Mouse (Mus musculus) left cerebral cortex, postnatal 10 days (tissue): ENCODE measurements around the gene Arpc5l. TPM values are rescaled to one million over a fixed set of nuclear protein-coding genes. Genes with fewer than 3 reads are reported as not detected.

Source experiments
- DNase-seq, 2 experiments: peaks; one replicate each; pipeline ENCODE4 v3.0.0; 2021 to 2022; ENCODE audit warnings: low spot score in 2 of 2, mixed read lengths in 1 of 2; ENCODE audit errors: extremely low spot score in 1 of 2
- intact Hi-C: fragments of 180-260 bp; cut with DNase I; formaldehyde crosslinking; loops from one replicate; pipeline ENCODE4 v1.15.1; 2025
- total RNA-seq, 2 experiments: library from RNA; stranded (reverse); gene quantifications; 2 replicates each; pipeline ENCODE4 v1.2.3; 2021

Arpc5l gene
- total RNA-seq, result 100 to 1,000 TPM in 1 of 2 experiments, 10 to 100 TPM in 1; 93.1 to 103 TPM

- intact Hi-C loops, result no loop called here
- DNase-seq, result peak; percentile 87 to 96
Observed at GRCm38 (mm10) chr2:39004880-39005435, at the start of gene Arpc5l. Gene Arpc5l, plus strand, starts transcription at chr2:39005348.

GRCm38 (mm10) chr2:38956062-38956461 is 49.1 kb upstream of the Arpc5l start:
- intact Hi-C loops, result no loop called here
- no peak for DNase-seq

- intact Hi-C loops, result no loop called here
- no peak for DNase-seq
Observed at GRCm38 (mm10) chr2:38957671-38958223, 47.4 kb upstream of the Arpc5l start.

GRCm38 (mm10) chr2:38964198-38964597 is 41.0 kb upstream of the Arpc5l start:
- intact Hi-C loops, result no loop called here
- DNase-seq, result no peak

- DNase-seq, result no peak
- intact Hi-C loops, result no loop called here
Observed at GRCm38 (mm10) chr2:38969650-38970049, 35.5 kb upstream of the Arpc5l start.

GRCm38 (mm10) chr2:38970057-38970456 is 35.1 kb upstream of the Arpc5l start:
- intact Hi-C loops, result no loop called here
- no peak for DNase-seq

GRCm38 (mm10) chr2:38973223-38973622 is 31.9 kb upstream of the Arpc5l start:
- no peak for DNase-seq
- intact Hi-C loops, result no loop called here

- intact Hi-C loops, result no loop called here
- no peak for DNase-seq
Observed at GRCm38 (mm10) chr2:38973701-38974100, 31.4 kb upstream of the Arpc5l start.

GRCm38 (mm10) chr2:38974171-38974570 is 31.0 kb upstream of the Arpc5l start:
- intact Hi-C loops, result no loop called here
- no peak for DNase-seq

GRCm38 (mm10) chr2:38975181-38975580 is 30.0 kb upstream of the Arpc5l start:
- no peak for DNase-seq
- intact Hi-C loops, result no loop called here

GRCm38 (mm10) chr2:38975941-38976805 is 29.0 kb upstream of the Arpc5l start:
- DNase-seq, result no peak
- intact Hi-C loops, result no loop called here

- intact Hi-C loops, result no loop called here
- no peak for DNase-seq
Observed at GRCm38 (mm10) chr2:38977837-38978236, 27.3 kb upstream of the Arpc5l start.

GRCm38 (mm10) chr2:38983456-38983855 is 21.7 kb upstream of the Arpc5l start:
- intact Hi-C loops, result no loop called here
- no peak for DNase-seq

GRCm38 (mm10) chr2:38986580-38986979 is 18.6 kb upstream of the Arpc5l start:
- DNase-seq, result peak in 1 of 2 experiments; percentile 51
- intact Hi-C loops, result no loop called here

- DNase-seq, result no peak
- intact Hi-C loops, result no loop called here
Observed at GRCm38 (mm10) chr2:38987371-38987770, 17.8 kb upstream of the Arpc5l start.

GRCm38 (mm10) chr2:38987803-38988510 is 17.2 kb upstream of the Arpc5l start:
- intact Hi-C loops, result no loop called here
- DNase-seq, result no peak

- intact Hi-C loops, result no loop called here
- DNase-seq, result no peak
Observed at GRCm38 (mm10) chr2:38988929-38989328, 16.2 kb upstream of the Arpc5l start.

- intact Hi-C loops, result no loop called here
- DNase-seq, result no peak
Observed at GRCm38 (mm10) chr2:38992004-38992403, 13.1 kb upstream of the Arpc5l start.

- peak in 1 of 2 experiments; percentile 57 for DNase-seq
- intact Hi-C loops, result no loop called here
Observed at GRCm38 (mm10) chr2:38992452-38992851, 12.7 kb upstream of the Arpc5l start.
